Mouse (Mus musculus): ENCODE measurements at regions not wholly inside any gene's neighbourhood (a gene's known extent, or its start where the extent isn't known, plus 50 kb on each side); places are given as distances from the start of the nearest gene placed in this dataset.

GRCm38 (mm10) chr9:62220451-62220850 lies 61.6 kb downstream of the Spesp1 start:
- no peak for DNase-seq
- intact Hi-C loops (cut with DNase I) = no loop called here

GRCm38 (mm10) chr9:62215151-62215859 lies 66.7 kb downstream of the Spesp1 start:
- DNase-seq = no peak
- intact Hi-C loops (cut with DNase I) = no loop called here

- DNase-seq = no peak
- intact Hi-C loops (cut with DNase I) = no loop called here
Measured at GRCm38 (mm10) chr9:62214546-62214945, 67.5 kb downstream of the Spesp1 start.

GRCm38 (mm10) chr9:62212615-62213014 lies 69.4 kb downstream of the Spesp1 start:
- intact Hi-C loops (cut with DNase I) = no loop called here
- no peak for DNase-seq

- no peak for DNase-seq
- intact Hi-C loops (cut with DNase I) = no loop called here
Measured at GRCm38 (mm10) chr9:62210815-62211214, 71.2 kb downstream of the Spesp1 start.

GRCm38 (mm10) chr9:62208436-62208835 lies 73.6 kb downstream of the Spesp1 start:
- peak in 1 of 2 experiments; percentile 23 for DNase-seq
- intact Hi-C loops (cut with DNase I) = no loop called here

GRCm38 (mm10) chr9:62205264-62205663 lies 76.7 kb downstream of the Spesp1 start:
- intact Hi-C loops (cut with DNase I) = no loop called here
- peak; percentile 29 to 36 for DNase-seq

- no peak for DNase-seq
- intact Hi-C loops (cut with DNase I) = no loop called here
Measured at GRCm38 (mm10) chr9:62203556-62203955, 78.5 kb downstream of the Spesp1 start.

- intact Hi-C loops (cut with DNase I) = no loop called here
- no peak for DNase-seq
Measured at GRCm38 (mm10) chr9:62202331-62202730, 79.7 kb downstream of the Spesp1 start.

GRCm38 (mm10) chr9:62197486-62197885 lies 75.0 kb upstream of the Glce start:
- intact Hi-C loops (cut with DNase I) = no loop called here
- DNase-seq = no peak

- intact Hi-C loops (cut with DNase I) = no loop called here
- DNase-seq = peak in 1 of 2 experiments; percentile 16
Measured at GRCm38 (mm10) chr9:62192424-62192892, 70.0 kb upstream of the Glce start.

- intact Hi-C loops (cut with DNase I) = no loop called here
- peak in 1 of 2 experiments; percentile 11 for DNase-seq
Measured at GRCm38 (mm10) chr9:62190474-62190873, 68.0 kb upstream of the Glce start.

- no peak for DNase-seq
- intact Hi-C loops (cut with DNase I) = no loop called here
Measured at GRCm38 (mm10) chr9:62188835-62189234, 66.4 kb upstream of the Glce start.

GRCm38 (mm10) chr9:62188379-62188778 lies 65.9 kb upstream of the Glce start:
- DNase-seq = no peak
- intact Hi-C loops (cut with DNase I) = no loop called here

GRCm38 (mm10) chr9:62186886-62187285 lies 64.4 kb upstream of the Glce start:
- intact Hi-C loops (cut with DNase I) = no loop called here
- no peak for DNase-seq

- intact Hi-C loops (cut with DNase I) = no loop called here
- DNase-seq = no peak
Measured at GRCm38 (mm10) chr9:62185516-62186280, 63.2 kb upstream of the Glce start.

GRCm38 (mm10) chr9:62181182-62181830 lies 58.9 kb upstream of the Glce start:
- intact Hi-C loops (cut with DNase I) = no loop called here
- DNase-seq = no peak

GRCm38 (mm10) chr9:62180456-62181181 lies 58.2 kb upstream of the Glce start:
- intact Hi-C loops (cut with DNase I) = no loop called here
- DNase-seq = no peak

GRCm38 (mm10) chr9:62174651-62175050 lies 52.2 kb upstream of the Glce start:
- DNase-seq = no peak
- intact Hi-C loops (cut with DNase I) = no loop called here

Measured in heart, postnatal 10 days (tissue).